Mouse (Mus musculus) hematopoietic stem cell, adult 5-6 weeks (primary cell): ENCODE data around the gene Olfr1491. TPM values are rescaled to one million over a fixed set of nuclear protein-coding genes. Genes with fewer than 3 reads are reported as not detected.

Experiments
- ATAC-seq, 2 experiments: fragments of 125-278 bp in 1 of 2; replicated peaks in 1 of 2; 2 replicates each; pipeline ENCODE4 v1.8.0; 2016 to 2017; ENCODE audit warnings: inconsistent platforms in 2 of 2, mild to moderate bottlenecking in 2 of 2, moderate number of reproducible peaks in 2 of 2, low read depth in 1 of 2, moderate TSS enrichment in 1 of 2; ENCODE audit not compliant: low FRiP score in 2 of 2, poor library complexity in 2 of 2, severe bottlenecking in 2 of 2, insufficient read depth in 1 of 2, low TSS enrichment in 1 of 2
- total RNA-seq: library from RNA; stranded (forward); fragments of 172-1452, 232-1000 nt; gene quantifications from 2 replicates; pipeline ENCODE4 v1.2.3, GENCODE M21; 2017

The Olfr1491 gene
- not detected in 2 replicates for total RNA-seq

GRCm38 (mm10) chr19:13696968-13697367 is at the start of gene Olfr1491:
TSS of gene Olfr1491 (plus strand) at chr19:13697268.
- ATAC-seq: no peak

GRCm38 (mm10) chr19:13650791-13651190 is 46.3 kb upstream of the Olfr1491 start, which contains the start of gene Olfr1490:
TSS of gene Olfr1490 (plus strand) at chr19:13651091.
- ATAC-seq: no peak

GRCm38 (mm10) chr19:13722978-13723377 is 25.9 kb downstream of the Olfr1491 start, which contains the start of gene Olfr1493-ps1:
TSS of gene Olfr1493-ps1 (plus strand) at chr19:13723278.
- ATAC-seq: no peak

- no peak for ATAC-seq
These were observed 42.4 kb downstream of the Olfr1491 start, which contains the start of gene Olfr1494 for GRCm38 (mm10) chr19:13739428-13739827. TSS of gene Olfr1494 (plus strand) at chr19:13739728.

- ATAC-seq: no peak
These were observed 52.3 kb downstream of the Olfr1491 start for GRCm38 (mm10) chr19:13749366-13749765.

Other genes with a start within 250 kb of the Olfr1491 start
- not detected in 2 replicates for gene Olfr1472, start 241.2 kb upstream of the Olfr1491 start, total RNA-seq
- not detected in 2 replicates for gene Olfr1474, start 227.7 kb upstream of the Olfr1491 start, total RNA-seq
- gene Olfr1475, start 217.1 kb upstream of the Olfr1491 start, total RNA-seq: not detected in 2 replicates
- not detected in 2 replicates for gene Olfr1477, start 196.7 kb upstream of the Olfr1491 start, total RNA-seq
- gene Olfr1480, start 169.4 kb upstream of the Olfr1491 start, total RNA-seq: not detected in 2 replicates
- not detected in 2 replicates for gene Olfr1484, start 113.8 kb upstream of the Olfr1491 start, total RNA-seq
- gene Olfr1487, start 79.9 kb upstream of the Olfr1491 start, total RNA-seq: not detected in 2 replicates
- gene Olfr1489, start 65.6 kb upstream of the Olfr1491 start, total RNA-seq: not detected in 2 replicates
- not detected in 2 replicates for gene Olfr1490, start 46.2 kb upstream of the Olfr1491 start, total RNA-seq
- gene Olfr1493-ps1, start 26.0 kb downstream of the Olfr1491 start, total RNA-seq: not detected in 2 replicates
- not detected in 2 replicates for gene Olfr1494, start 42.5 kb downstream of the Olfr1491 start, total RNA-seq
- gene Olfr1495, start 67.3 kb downstream of the Olfr1491 start, total RNA-seq: not detected in 2 replicates
- gene Olfr1496, start 80.6 kb downstream of the Olfr1491 start, total RNA-seq: not detected in 2 replicates
- not detected in 2 replicates for gene Olfr1497, start 100.9 kb downstream of the Olfr1491 start, total RNA-seq
- gene Olfr1499, start 122.2 kb downstream of the Olfr1491 start, total RNA-seq: not detected in 2 replicates
- gene Olfr1500, start 133.2 kb downstream of the Olfr1491 start, total RNA-seq: not detected in 2 replicates
- not detected in 2 replicates for gene Olfr1501, start 153.4 kb downstream of the Olfr1491 start, total RNA-seq
- gene Olfr1502, start 164.5 kb downstream of the Olfr1491 start, total RNA-seq: not detected in 2 replicates
- not detected in 2 replicates for gene Olfr1504, start 200.7 kb downstream of the Olfr1491 start, total RNA-seq
- not detected in 2 replicates for gene Olfr1505, start 216.3 kb downstream of the Olfr1491 start, total RNA-seq